Mouse (Mus musculus) spleen, adult 2 months (tissue): Measurements from ENCODE around the gene Irf2. TPM values are rescaled to one million over a fixed set of nuclear protein-coding genes. Genes with fewer than 3 reads are reported as not detected.

Experiments used
- DNase-seq, 2 experiments: peaks; one replicate each; pipeline versions ENCODE4 v3.0.0 to v3.0.0-alpha.2; 2012 to 2021; ENCODE audit warnings: low spot score in 2 of 2, low read depth in 1 of 2
- H3K27ac ChIP-seq: fragments of 200-500 bp; 2 replicates; pipeline ENCODE4 v1.5.1; 2012; ENCODE audit warnings: low read length, inconsistent platforms; ENCODE audit not compliant: insufficient read depth
- H3K27me3 ChIP-seq: fragments of 200-500 bp; 2 replicates; pipeline ENCODE4 v1.6.1; 2012; ENCODE audit warnings: mild to moderate bottlenecking, moderate library complexity, low read length, inconsistent platforms; ENCODE audit not compliant: control insufficient read depth, insufficient read depth
- H3K36me3 ChIP-seq: fragments of 200-500 bp; 2 replicates; pipeline ENCODE4 v1.6.1; 2012; ENCODE audit warnings: mild to moderate bottlenecking, low read length, inconsistent platforms; ENCODE audit not compliant: control insufficient read depth, insufficient read depth
- H3K4me1 ChIP-seq: fragments of 200-500 bp; 2 replicates; pipeline ENCODE4 v1.6.1; 2011; ENCODE audit warnings: inconsistent platforms; ENCODE audit not compliant: control insufficient read depth, insufficient read depth, insufficient read length
- H3K4me3 ChIP-seq: fragments of 200-500 bp; 2 replicates; pipeline ENCODE4 v1.5.1; 2011; ENCODE audit warnings: mild to moderate bottlenecking, inconsistent platforms; ENCODE audit not compliant: insufficient read depth, insufficient read length; ENCODE audit errors: extremely low read depth
- CTCF ChIP-seq: fragments of 200-500 bp; IDR thresholded peaks from 2 replicates; pipeline ENCODE4 v1.5.1; 2011; ENCODE audit warnings: mild to moderate bottlenecking, inconsistent platforms; ENCODE audit not compliant: insufficient read depth, insufficient read length, insufficient replicate concordance; ENCODE audit errors: extremely low read depth
- POLR2A ChIP-seq: fragments of 200-500 bp; IDR thresholded peaks from 2 replicates; pipeline ENCODE4 v1.6.1; 2011; ENCODE audit warnings: low read depth, low read length, inconsistent platforms
- WGBS: fragments of 180-500 bp; shearing (Covaris S2); methylation state at CpG from one replicate; pipeline ENCODE4 v1.1.7; 2018; 5-methylcytosine and 5-hydroxymethylcytosine counted together
- polyA plus RNA-seq: library from polyadenylated mRNA; depleted of rRNA; stranded (reverse); fragments of >200 nt; gene quantifications from 2 replicates; pipeline ENCODE4 v1.2.3, GENCODE M21; 2012

Irf2 gene
- polyA plus RNA-seq, 1 experiment = 28.8 TPM

GRCm38 (mm10) chr8:46741281-46741791, 1.8 kb downstream of the Irf2 start:
- TF ChIP-seq POLR2A (peak; percentile 8; the same call in 1 of the 2 replicates), CTCF (no peak)
- Histone ChIP-seq H3K4me3 (peak overlapping the region; percentile 77), H3K27ac (peak overlapping the region; percentile 100), H3K36me3 (peaks cover 3% of the 10 kb centered on the region; the same call in 1 of the 2 replicates), H3K27me3 (no peaks in the 10 kb centered on the region), H3K4me1 (peaks cover 6% of the 10 kb centered on the region)
- DNase-seq = peak in 1 of 2 experiments; percentile 41
- 0% methylated on average over 28 of the region's 28 CpGs for WGBS

GRCm38 (mm10) chr8:46741991-46742690, 2.6 kb downstream of the Irf2 start:
- Histone ChIP-seq H3K4me1 (peaks cover 6% of the 10 kb centered on the region), H3K4me3 (peak overlapping the region; percentile 77), H3K36me3 (peaks cover 1% of the 10 kb centered on the region; the same call in 1 of the 2 replicates), H3K27ac (peak overlapping the region; percentile 100), H3K27me3 (no peaks in the 10 kb centered on the region)
- no peak for TF ChIP-seq CTCF
- no peak for TF ChIP-seq POLR2A
- 18% methylated on average over 8 of the region's 8 CpGs for WGBS
- no peak for DNase-seq

DNA sequence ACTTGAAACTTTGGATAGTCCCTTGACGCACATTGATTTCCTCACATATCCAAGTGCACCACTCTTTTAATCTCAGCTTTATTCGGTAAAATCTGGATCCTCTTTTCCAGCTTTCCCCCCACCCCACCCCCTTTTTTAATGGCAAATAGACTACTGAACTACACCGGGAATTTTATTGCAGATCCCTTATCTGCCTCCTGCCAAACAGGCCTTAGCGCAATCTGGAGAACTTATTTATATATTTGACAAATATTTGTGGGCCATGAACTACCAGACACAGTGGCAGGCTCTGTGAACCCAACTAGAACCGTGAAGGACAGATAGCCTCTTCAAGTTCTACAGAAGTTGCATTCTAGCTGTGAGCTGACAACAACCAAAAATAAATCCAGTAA, 3.2 kb downstream of the Irf2 start:
- Histone ChIP-seq H3K4me1 (peaks cover 6% of the 10 kb centered on the region), H3K27ac (no peak overlapping the region; the same call in 1 of the 2 replicates), H3K36me3 (no peaks in the 10 kb centered on the region), H3K4me3 (no peak overlapping the region), H3K27me3 (no peaks in the 10 kb centered on the region)
- TF ChIP-seq POLR2A = no peak
- TF ChIP-seq CTCF = no peak
- DNase-seq = no peak
- WGBS = 39% methylated on average over 5 of the region's 5 CpGs

- Histone ChIP-seq H3K27me3 (no peaks in the 10 kb centered on the region), H3K4me3 (no peak overlapping the region), H3K4me1 (peaks cover 12% of the 10 kb centered on the region), H3K36me3 (peaks cover 2% of the 10 kb centered on the region; the same call in 1 of the 2 replicates), H3K27ac (no peak overlapping the region)
- TF ChIP-seq POLR2A (no peak), CTCF (no peak)
- DNase-seq = no peak
- 58% methylated on average over 1 of the region's 1 CpGs for WGBS
Measured at GRCm38 (mm10) chr8:46745464-46745863, 5.9 kb downstream of the Irf2 start.

DNA sequence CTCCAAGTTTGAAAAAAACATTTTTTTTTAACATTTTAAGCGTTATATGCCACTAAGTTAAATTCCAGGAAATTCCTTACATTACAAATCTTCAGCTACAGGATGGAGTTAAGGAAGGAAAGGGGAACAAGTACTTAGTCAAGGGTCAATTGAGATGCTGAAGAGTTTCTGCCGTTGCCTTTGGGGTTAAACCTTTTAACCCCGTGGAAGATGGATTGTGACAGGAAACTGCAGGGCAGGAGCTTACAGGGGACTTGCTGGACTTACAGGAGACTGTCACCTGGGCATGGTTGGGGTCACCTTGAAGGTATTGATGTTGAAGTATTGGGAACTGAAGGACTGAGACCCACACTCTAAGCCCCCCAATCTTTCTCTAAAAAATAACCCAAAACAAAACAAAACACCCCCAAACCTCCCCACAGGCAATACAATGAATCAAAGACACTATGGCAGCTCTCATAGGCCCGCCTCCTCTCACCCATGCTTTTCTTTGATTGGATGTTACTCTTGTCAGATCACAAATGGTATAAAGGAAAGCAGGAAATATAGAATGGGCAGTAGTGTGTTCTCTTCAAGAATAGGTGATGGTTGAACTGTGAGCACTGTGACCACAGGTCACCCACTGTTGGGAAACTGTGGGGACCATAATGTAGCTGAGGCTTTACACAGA, 7.9 kb downstream of the Irf2 start:
- DNase-seq = no peak
- Histone ChIP-seq H3K27me3 (no peaks in the 10 kb centered on the region), H3K27ac (no peak overlapping the region), H3K4me3 (no peak overlapping the region), H3K36me3 (peaks cover 2% of the 10 kb centered on the region; the same call in 1 of the 2 replicates), H3K4me1 (peaks cover 20% of the 10 kb centered on the region)
- WGBS = 55% methylated on average over 4 of the region's 4 CpGs
- TF ChIP-seq POLR2A (no peak), CTCF (no peak)

GRCm38 (mm10) chr8:46750000-46750399, 10.5 kb downstream of the Irf2 start:
- TF ChIP-seq CTCF (no peak), POLR2A (no peak)
- Histone ChIP-seq H3K36me3 (peaks cover 2% of the 10 kb centered on the region; the same call in 1 of the 2 replicates), H3K27me3 (no peaks in the 10 kb centered on the region), H3K4me3 (no peak overlapping the region), H3K4me1 (peaks cover 25% of the 10 kb centered on the region), H3K27ac (no peak overlapping the region)
- no peak for DNase-seq
- 96% methylated on average over 5 of the region's 5 CpGs for WGBS

- 92% methylated on average over 8 of the region's 8 CpGs for WGBS
- no peaks in the 10 kb centered on the region for H3K27me3 ChIP-seq
- peaks cover 2% of the 10 kb centered on the region; the same call in 1 of the 2 replicates for H3K36me3 ChIP-seq
- H3K4me1 ChIP-seq = peaks cover 26% of the 10 kb centered on the region
- H3K4me3 ChIP-seq = no peak overlapping the region
- TF ChIP-seq CTCF (no peak), POLR2A (no peak)
- H3K27ac ChIP-seq = no peak overlapping the region
- DNase-seq = no peak
Measured at GRCm38 (mm10) chr8:46750566-46750965, 11.0 kb downstream of the Irf2 start.
